Mouse (Mus musculus) neural tube, embryonic 13.5 days (tissue): ENCODE data around the gene Rpp25l. TPM values are rescaled to one million over a fixed set of nuclear protein-coding genes. Genes with fewer than 3 reads are reported as not detected.
A peak's percentile ranks its signal among the peaks of the same experiment; 100 is the strongest.

Experiments
- ATAC-seq: fragments of 200-750 bp; cut with Nextera tagmentation; 2 replicates; pipeline ENCODE4 v1.8.0; 2017; ENCODE audit warnings: low read depth, mild to moderate bottlenecking, moderate TSS enrichment, moderate library complexity
- H3K27ac ChIP-seq: fragments of 300-500 bp; sonication (generic); replicated peaks from 2 replicates; pipeline ENCODE4 v1.5.1; 2015; ENCODE audit warnings: moderate library complexity, mild to moderate bottlenecking, inconsistent platforms
- H3K27me3 ChIP-seq: fragments of 300-500 bp; sonication (generic); 2 replicates; pipeline ENCODE4 v1.6.1; 2015; ENCODE audit warnings: mild to moderate bottlenecking, inconsistent platforms
- H3K36me3 ChIP-seq: fragments of 300-500 bp; sonication (generic); 2 replicates; pipeline ENCODE4 v1.6.1; 2015; ENCODE audit warnings: mild to moderate bottlenecking, inconsistent platforms
- H3K4me1 ChIP-seq: fragments of 300-500 bp; sonication (generic); replicated peaks from 2 replicates; pipeline ENCODE4 v1.6.1; 2015; ENCODE audit warnings: inconsistent platforms
- H3K4me2 ChIP-seq: fragments of 300-500 bp; sonication (generic); 2 replicates; pipeline ENCODE4 v1.6.1; 2015; ENCODE audit warnings: inconsistent platforms, mild to moderate bottlenecking, moderate library complexity
- H3K4me3 ChIP-seq: fragments of 300-500 bp; sonication (generic); 2 replicates; pipeline ENCODE4 v1.5.1; 2015; ENCODE audit warnings: mild to moderate bottlenecking, inconsistent platforms
- H3K9ac ChIP-seq: fragments of 300-500 bp; sonication (generic); 2 replicates; pipeline ENCODE4 v1.6.1; 2015; ENCODE audit warnings: moderate library complexity, mild to moderate bottlenecking, inconsistent platforms
- H3K9me3 ChIP-seq: fragments of 300-500 bp; sonication (generic); 2 replicates; pipeline ENCODE4 v1.6.1; 2016; ENCODE audit warnings: inconsistent platforms
- WGBS: fragments of 180-500 bp; shearing (Covaris S2); methylation state at CpG from one replicate; pipeline ENCODE4 v1.1.7; 2015; 5-methylcytosine and 5-hydroxymethylcytosine counted together
- polyA plus RNA-seq: library from polyadenylated mRNA; unstranded; fragments of >200 nt; fragmentation: Nextera tagmentation; extraction: Ambion mirVana; gene quantifications from 2 replicates; pipeline ENCODE4 v1.2.1, GENCODE M21; 2015

Rpp25l gene
- polyA plus RNA-seq, 1 experiment from 2014 or later = 62.6 TPM

- H3K9ac ChIP-seq = peak within 1 kb of the TSS; percentile 47
- peaks cover 35% of the 10 kb centered on the region for H3K4me1 ChIP-seq
- no peak for ATAC-seq
- 2% methylated on average over 50 of the region's 50 CpGs for WGBS
- peak within 1 kb of the TSS; percentile 32 for H3K4me3 ChIP-seq
- no peaks in the 10 kb centered on the region for H3K36me3 ChIP-seq
- peaks cover 70% of the 10 kb centered on the region for H3K27me3 ChIP-seq
- no peak within 1 kb of the TSS for H3K27ac ChIP-seq
- H3K9me3 ChIP-seq = no peaks in the 10 kb centered on the region
- H3K4me2 ChIP-seq = peak within 1 kb of the TSS; percentile 65
These were observed 17.9 kb upstream of the Rpp25l start, which contains the start of gene Arid3c for GRCm38 (mm10) chr4:41731052-41731765. Gene Arid3c (minus strand): TSS chr4:41731142.

- Histone ChIP-seq H3K27ac (peak overlapping the region; percentile 55), H3K4me3 (0 out of 2 replicates have a peak overlapping the region, but pooled peaks have one; percentile 0), H3K36me3 (no peaks in the 10 kb centered on the region), H3K9me3 (no peaks in the 10 kb centered on the region), H3K9ac (0 out of 2 replicates have a peak overlapping the region, but pooled peaks have one; percentile 27), H3K4me1 (peaks cover 57% of the 10 kb centered on the region), H3K27me3 (peaks cover 80% of the 10 kb centered on the region), H3K4me2 (peak overlapping the region; percentile 42)
- WGBS = 7% methylated on average over 20 of the region's 20 CpGs
- ATAC-seq = peak; percentile 30
These were observed 13.7 kb upstream of the Rpp25l start for GRCm38 (mm10) chr4:41726826-41727621.

DNA sequence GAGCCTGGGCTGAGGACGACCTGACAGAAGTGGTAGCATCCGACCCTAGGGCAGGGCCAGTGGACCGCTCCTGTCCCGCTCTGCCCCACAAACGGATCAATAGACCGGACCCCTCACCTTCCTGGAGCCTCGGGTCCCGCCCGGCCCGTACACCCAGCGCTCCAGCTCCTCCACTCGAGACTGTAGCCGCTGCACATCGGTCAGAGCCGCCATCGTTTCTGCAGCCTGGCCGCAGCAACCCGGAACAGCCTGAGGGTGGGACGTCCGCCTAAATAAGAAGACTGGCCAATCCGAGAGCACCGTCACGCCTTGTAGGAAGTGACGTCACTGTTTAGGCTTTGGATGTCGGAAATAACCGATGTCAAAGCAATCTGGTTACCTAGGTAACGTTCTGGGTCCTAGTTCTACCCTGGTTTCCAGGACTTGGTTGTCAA lies 9.6 kb upstream of the Rpp25l start, which contains the start of gene Dctn3:
Dctn3 (minus strand) TSS at position 253 of the 434 bp plus-strand sequence.
- Histone ChIP-seq H3K27me3 (peaks cover 43% of the 10 kb centered on the region), H3K9me3 (no peaks in the 10 kb centered on the region), H3K36me3 (peaks cover 26% of the 10 kb centered on the region), H3K27ac (peak within 1 kb of the TSS; percentile 64), H3K9ac (peak within 1 kb of the TSS; percentile 87), H3K4me3 (peak within 1 kb of the TSS; percentile 89), H3K4me1 (peaks cover 47% of the 10 kb centered on the region), H3K4me2 (peak within 1 kb of the TSS; percentile 89)
- WGBS = under 1% methylated on average over 27 of the region's 27 CpGs
- peak; percentile 87 for ATAC-seq

- Histone ChIP-seq H3K4me2 (no peak overlapping the region), H3K4me1 (peaks cover 43% of the 10 kb centered on the region), H3K27ac (peak overlapping the region; percentile 65; the same call in 1 of the 2 replicates), H3K9me3 (no peaks in the 10 kb centered on the region), H3K36me3 (peaks cover 49% of the 10 kb centered on the region), H3K9ac (peak overlapping the region; percentile 41; the same call in 1 of the 2 replicates), H3K4me3 (no peak overlapping the region), H3K27me3 (no peaks in the 10 kb centered on the region)
- no peak for ATAC-seq
- 68% methylated on average over 6 of the region's 6 CpGs for WGBS
These were observed 3.5 kb upstream of the Rpp25l start for GRCm38 (mm10) chr4:41716834-41717233.

DNA sequence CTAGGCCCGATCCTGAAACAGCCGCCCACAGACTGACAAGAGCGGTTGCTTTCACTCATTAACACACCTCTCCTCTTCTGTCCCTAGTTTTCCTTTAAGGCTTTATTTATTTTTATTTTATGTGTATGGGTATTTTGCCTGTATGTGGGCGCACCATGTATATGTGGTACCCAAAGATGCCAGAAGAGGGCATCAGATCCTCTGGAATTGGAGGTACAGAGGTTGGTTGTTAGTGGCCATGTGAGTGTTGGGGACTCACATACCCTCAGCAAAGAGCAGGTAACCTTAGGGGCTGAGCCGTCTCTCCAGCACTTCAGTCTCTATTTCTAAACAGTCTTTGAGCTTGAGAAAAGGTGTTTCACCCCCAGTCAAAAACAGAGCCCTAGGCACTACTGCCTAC lies 2.3 kb upstream of the Rpp25l start:
- peaks cover 54% of the 10 kb centered on the region for H3K36me3 ChIP-seq
- no peak overlapping the region for H3K4me2 ChIP-seq
- ATAC-seq = no peak
- H3K4me1 ChIP-seq = peaks cover 50% of the 10 kb centered on the region
- H3K9me3 ChIP-seq = no peaks in the 10 kb centered on the region
- H3K27ac ChIP-seq = no peak overlapping the region
- H3K27me3 ChIP-seq = no peaks in the 10 kb centered on the region
- WGBS = 81% methylated on average over 5 of the region's 5 CpGs
- no peak overlapping the region for H3K9ac ChIP-seq
- H3K4me3 ChIP-seq = no peak overlapping the region

- no peak for ATAC-seq
- H3K36me3 ChIP-seq = peaks cover 54% of the 10 kb centered on the region
- H3K9me3 ChIP-seq = no peaks in the 10 kb centered on the region
- no peak overlapping the region for H3K27ac ChIP-seq
- H3K9ac ChIP-seq = no peak overlapping the region
- H3K27me3 ChIP-seq = no peaks in the 10 kb centered on the region
- H3K4me1 ChIP-seq = peaks cover 50% of the 10 kb centered on the region
- no peak overlapping the region for H3K4me2 ChIP-seq
- WGBS = 78% methylated on average over 8 of the region's 8 CpGs
- H3K4me3 ChIP-seq = no peak overlapping the region
These were observed 1.7 kb upstream of the Rpp25l start for GRCm38 (mm10) chr4:41715082-41715481.

DNA sequence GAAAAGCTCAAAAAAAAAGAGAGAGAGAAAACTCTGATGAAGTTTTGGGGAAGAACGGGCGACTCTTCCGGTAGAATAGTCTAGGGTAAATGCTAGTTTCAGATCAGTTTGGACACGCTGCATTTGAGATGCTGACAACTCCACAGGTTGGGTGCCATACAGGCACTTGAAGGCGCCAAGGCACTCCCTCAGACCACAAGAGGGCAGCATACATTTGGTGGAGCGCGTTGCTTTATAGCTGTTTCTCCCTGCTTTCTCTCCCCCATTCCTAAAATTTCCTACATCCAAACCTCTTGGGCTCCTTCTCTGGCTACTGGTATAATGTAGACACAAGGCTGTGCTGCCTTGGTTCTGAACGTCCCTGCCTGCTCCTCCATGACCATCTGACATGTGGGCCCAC lies 942 bp upstream of the Rpp25l start:
- H3K4me2 ChIP-seq = peak overlapping the region; percentile 94
- H3K36me3 ChIP-seq = peaks cover 46% of the 10 kb centered on the region
- peaks cover 50% of the 10 kb centered on the region for H3K4me1 ChIP-seq
- ATAC-seq = no peak
- H3K9me3 ChIP-seq = no peaks in the 10 kb centered on the region
- peak overlapping the region; percentile 77 for H3K4me3 ChIP-seq
- no peak overlapping the region for H3K27ac ChIP-seq
- 14% methylated on average over 8 of the region's 8 CpGs for WGBS
- peak overlapping the region; percentile 90; the same call in 1 of the 2 replicates for H3K9ac ChIP-seq
- H3K27me3 ChIP-seq = no peaks in the 10 kb centered on the region

DNA sequence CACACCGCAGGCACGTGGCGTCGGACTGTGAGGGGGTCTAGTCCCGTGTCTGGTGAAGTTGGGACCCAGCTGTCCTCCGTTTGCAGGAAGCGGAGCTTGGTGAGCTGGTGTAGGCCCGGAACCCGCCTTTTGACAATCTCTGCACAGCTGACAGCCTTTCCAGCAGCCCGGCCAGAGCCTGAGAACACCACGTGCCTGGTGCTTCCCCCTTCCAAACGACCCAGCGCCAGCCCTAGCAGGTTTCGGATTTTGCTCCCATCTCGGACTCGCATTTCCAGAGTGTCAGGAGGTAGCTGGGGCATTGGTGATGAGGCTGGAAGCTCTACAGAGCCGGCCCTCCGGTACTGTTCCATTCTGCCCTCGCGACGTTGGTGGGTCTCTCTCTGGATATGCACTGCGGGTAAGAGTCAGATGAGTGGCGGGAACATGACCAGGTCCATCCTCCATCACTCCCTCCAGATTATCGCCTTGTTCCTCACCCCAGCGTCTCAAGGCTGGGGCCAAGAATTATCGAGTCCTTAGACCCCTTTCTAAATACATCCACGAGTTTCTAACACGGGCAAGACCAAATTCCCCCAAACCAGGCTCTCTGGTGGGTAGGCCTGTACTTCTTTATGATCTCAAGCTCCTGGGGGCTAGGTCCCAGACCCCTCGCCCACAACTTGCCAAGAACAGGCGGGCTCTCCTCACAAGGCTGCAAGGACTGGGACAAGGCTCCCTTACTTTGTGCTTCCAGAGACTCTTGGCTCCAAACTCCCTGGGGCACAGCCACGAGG lies 725 bp downstream of the Rpp25l start:
- Histone ChIP-seq H3K4me1 (peaks cover 56% of the 10 kb centered on the region), H3K36me3 (peaks cover 29% of the 10 kb centered on the region), H3K27me3 (no peaks in the 10 kb centered on the region), H3K9me3 (no peaks in the 10 kb centered on the region), H3K27ac (peak overlapping the region; percentile 80), H3K4me2 (peak overlapping the region; percentile 94), H3K4me3 (peak overlapping the region; percentile 77), H3K9ac (peak overlapping the region; percentile 90)
- 43% methylated on average over 31 of the region's 31 CpGs for WGBS
- ATAC-seq = no peak; the same call in 1 of the 2 replicates

GRCm38 (mm10) chr4:41711705-41712375 lies 1.5 kb downstream of the Rpp25l start:
- Histone ChIP-seq H3K4me3 (peak overlapping the region; percentile 77), H3K9ac (peak overlapping the region; percentile 90), H3K27ac (no peak overlapping the region), H3K27me3 (no peaks in the 10 kb centered on the region), H3K9me3 (no peaks in the 10 kb centered on the region), H3K4me1 (peaks cover 61% of the 10 kb centered on the region), H3K4me2 (peak overlapping the region; percentile 94), H3K36me3 (peaks cover 22% of the 10 kb centered on the region; the same call in 1 of the 2 replicates)
- WGBS = 80% methylated on average over 16 of the region's 16 CpGs
- ATAC-seq = no peak

- Histone ChIP-seq H3K4me2 (no peak overlapping the region), H3K4me1 (peaks cover 61% of the 10 kb centered on the region), H3K4me3 (no peak overlapping the region), H3K36me3 (peaks cover 14% of the 10 kb centered on the region; the same call in 1 of the 2 replicates), H3K27me3 (peaks cover 8% of the 10 kb centered on the region; the same call in 1 of the 2 replicates), H3K27ac (no peak overlapping the region), H3K9me3 (no peaks in the 10 kb centered on the region), H3K9ac (no peak overlapping the region)
- ATAC-seq = no peak
- 68% methylated on average over 4 of the region's 4 CpGs for WGBS
These were observed 3.1 kb downstream of the Rpp25l start for GRCm38 (mm10) chr4:41710229-41710628.

DNA sequence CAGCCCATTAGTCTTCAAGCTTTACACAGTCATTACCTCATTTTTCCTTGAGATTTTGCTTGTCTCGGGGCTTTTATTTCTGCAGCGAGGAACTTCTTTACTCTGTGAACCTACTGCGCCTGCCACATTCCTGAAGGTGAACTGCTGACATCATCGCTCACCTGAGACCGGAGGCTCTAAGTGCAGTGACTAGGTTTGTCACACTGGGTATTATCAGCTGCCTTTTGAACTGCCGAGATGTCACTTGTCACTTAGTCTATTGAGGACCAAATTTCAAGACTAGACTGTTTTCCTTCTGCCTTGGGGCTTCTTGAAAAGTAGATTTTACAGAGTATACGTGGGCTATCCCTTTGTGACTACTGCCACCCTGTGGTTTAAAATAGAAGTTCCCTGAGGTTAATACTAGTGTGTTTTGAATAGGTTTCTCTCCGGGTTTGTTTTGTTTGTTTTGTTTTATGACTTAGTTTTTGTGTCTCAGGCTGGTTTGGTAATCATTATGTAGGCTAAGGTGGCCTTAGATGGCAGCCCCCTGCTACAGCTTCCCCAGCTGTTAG lies 5.1 kb downstream of the Rpp25l start:
- no peak overlapping the region for H3K4me3 ChIP-seq
- H3K27me3 ChIP-seq = peaks cover 10% of the 10 kb centered on the region; the same call in 1 of the 2 replicates
- peaks cover 9% of the 10 kb centered on the region; the same call in 1 of the 2 replicates for H3K36me3 ChIP-seq
- H3K9me3 ChIP-seq = no peaks in the 10 kb centered on the region
- 43% methylated on average over 8 of the region's 8 CpGs for WGBS
- no peak overlapping the region for H3K4me2 ChIP-seq
- 0 out of 2 replicates have a peak overlapping the region, but pooled peaks have one; percentile 57 for H3K27ac ChIP-seq
- no peak for ATAC-seq
- peaks cover 58% of the 10 kb centered on the region for H3K4me1 ChIP-seq
- H3K9ac ChIP-seq = no peak overlapping the region
